Mouse (Mus musculus) G1E-ER4 (cell line): ENCODE data around the gene Gm20388. TPM values are rescaled to one million over a fixed set of nuclear protein-coding genes. Genes with fewer than 3 reads are reported as not detected.

ENCODE experiments used
- GATA1 ChIP-seq: IDR thresholded peaks from one replicate; pipeline ENCODE4 v1.8.0; 2012; ENCODE audit warnings: low read length, inconsistent platforms
- polyA plus RNA-seq: library from polyadenylated mRNA; stranded (reverse); fragments of >175 nt; gene quantifications from 2 replicates; pipeline ENCODE4 v1.2.3, GENCODE M21; 2012

The Gm20388 gene
- polyA plus RNA-seq, 1 experiment, result not detected

GRCm38 (mm10) chr8:122814608-122815007 lies 2904.0 kb downstream of the Gm20388 start:
- TF ChIP-seq GATA1, result no peak

GRCm38 (mm10) chr8:122816965-122817364 lies 2906.3 kb downstream of the Gm20388 start:
- TF ChIP-seq GATA1, result no peak

DNA sequence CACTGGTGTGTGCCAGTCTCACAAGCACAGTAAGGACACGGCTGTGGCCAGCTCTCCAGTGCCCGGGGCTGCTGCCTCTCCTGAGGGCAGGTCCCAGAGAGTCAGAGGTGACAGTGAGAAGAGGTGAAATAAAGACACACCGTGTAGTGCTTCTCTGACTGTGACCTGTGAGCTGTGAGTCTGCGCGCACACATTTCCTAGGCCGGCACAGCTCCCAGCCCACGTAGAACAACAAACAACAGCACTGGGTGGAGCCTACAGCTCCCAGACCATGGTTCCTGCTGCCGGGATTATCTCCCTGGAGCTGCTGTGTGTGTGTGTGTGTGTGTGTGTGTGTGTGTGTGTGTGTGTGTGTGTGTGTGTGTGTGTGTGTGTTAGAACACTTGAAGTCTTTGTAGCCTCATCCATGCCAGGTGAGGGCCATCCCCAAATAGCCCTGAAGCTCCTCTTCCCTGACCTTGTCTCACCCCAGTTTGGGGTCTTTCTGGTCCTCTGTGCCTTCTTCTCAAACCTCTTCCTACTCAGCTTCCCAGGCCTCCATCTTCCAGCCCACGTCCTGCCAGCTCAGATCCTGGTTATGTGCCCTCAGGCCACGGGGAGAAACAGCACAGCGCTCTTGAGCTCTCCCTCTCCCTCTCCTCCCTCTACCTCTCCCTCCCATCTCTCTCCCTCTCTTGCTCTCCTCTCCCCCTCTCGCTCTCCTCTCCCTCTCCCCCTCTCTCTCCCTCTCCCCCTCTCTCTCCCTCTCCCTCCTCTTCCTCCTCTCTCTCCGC lies 2907.3 kb downstream of the Gm20388 start:
- no peak for TF ChIP-seq GATA1

DNA sequence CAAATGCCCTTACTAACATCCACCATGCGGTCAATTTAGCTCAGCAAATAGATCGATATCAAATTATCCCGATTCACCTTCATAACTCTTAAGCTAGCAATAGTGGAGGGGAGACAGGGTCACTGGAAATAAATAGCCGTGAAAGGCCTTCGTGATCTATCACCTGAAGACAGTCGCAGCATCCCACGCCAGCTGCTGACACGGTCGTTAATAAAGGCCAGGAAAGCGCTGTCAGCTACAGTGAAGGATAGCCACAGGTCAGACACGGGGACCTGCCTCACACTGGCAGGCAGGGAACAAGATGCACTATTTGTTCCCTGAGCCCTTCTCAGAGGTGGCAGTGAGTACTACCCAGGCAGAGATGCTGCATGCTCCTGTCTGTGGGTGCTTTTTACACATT lies 2909.1 kb downstream of the Gm20388 start:
- no peak for TF ChIP-seq GATA1

DNA sequence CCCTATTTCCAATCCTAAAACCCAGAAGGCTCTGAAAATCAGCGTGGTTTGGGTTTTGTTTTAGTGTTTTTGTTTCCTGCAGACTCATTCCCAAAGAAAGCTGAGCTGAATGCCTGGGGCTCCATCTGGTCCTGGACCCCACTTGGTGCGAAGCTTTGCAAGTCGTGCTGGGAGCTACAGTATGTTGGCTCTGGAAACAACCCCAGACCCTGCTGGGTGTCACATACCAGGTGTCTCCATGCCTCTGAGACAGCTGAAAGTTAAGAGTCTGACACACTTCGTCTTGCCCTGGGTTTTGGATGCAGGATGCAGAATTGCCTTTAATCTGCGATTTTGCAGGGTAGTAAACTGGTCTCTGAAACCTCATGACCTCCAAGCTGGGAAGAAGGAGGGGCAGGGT lies 2913.9 kb downstream of the Gm20388 start:
- TF ChIP-seq GATA1, result no peak

GRCm38 (mm10) chr8:122824986-122825385 lies 2914.3 kb downstream of the Gm20388 start:
- TF ChIP-seq GATA1, result no peak

DNA sequence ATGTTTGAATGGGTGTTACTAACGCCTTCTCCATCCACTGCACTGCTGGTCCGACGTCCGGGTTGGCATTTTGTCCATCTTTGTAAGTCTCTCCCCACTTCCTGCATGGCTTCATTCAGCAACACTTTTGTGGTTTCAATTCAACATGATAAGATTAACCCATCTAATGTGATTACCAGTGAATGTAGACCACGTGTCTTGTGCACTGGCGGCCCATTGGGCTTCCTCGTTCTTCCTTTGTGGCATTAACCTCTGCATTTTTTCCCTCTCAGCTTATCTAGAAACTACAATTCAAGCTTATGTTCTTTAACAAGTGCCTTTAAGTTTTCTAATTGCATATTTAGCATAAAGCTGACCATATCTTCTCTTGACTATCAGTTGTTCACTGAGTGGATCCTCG lies 2914.8 kb downstream of the Gm20388 start:
- no peak for TF ChIP-seq GATA1

GRCm38 (mm10) chr8:122829396-122829795 lies 2918.8 kb downstream of the Gm20388 start:
- TF ChIP-seq GATA1, result no peak

DNA sequence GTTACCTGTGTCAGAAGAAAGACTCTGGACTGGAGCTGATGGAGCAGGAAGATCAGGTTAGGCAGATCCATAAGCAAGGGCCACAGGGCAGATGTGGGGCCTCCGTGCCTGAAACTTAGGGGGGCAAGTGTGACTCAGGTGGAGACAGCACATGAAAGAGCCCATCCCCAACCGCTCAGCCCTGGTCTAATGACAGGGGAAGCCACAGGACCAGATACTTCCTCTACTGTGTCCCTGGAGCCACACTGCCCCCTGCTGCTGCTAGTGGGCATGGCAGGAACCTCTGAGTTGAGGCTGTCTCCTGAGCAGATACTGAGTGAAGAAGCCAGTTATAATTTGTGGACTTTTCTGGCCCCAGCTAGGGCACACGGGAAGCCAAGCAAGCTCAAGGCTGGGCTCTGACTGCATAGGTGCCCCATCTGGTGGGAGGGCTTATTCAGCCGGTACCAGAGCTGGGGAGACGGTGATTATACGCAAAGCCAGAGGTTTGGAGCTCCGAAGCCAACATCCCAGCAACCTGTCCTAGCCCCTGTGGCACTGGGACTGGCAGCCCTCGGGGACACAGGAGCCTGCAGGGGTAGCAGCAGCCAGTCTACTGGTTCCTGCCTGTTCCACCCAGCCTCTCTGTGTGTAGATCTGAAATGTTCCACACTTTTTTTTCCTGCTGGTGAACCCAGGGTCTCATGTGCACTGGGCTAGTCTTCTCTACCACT lies 2919.9 kb downstream of the Gm20388 start:
- TF ChIP-seq GATA1, result no peak

DNA sequence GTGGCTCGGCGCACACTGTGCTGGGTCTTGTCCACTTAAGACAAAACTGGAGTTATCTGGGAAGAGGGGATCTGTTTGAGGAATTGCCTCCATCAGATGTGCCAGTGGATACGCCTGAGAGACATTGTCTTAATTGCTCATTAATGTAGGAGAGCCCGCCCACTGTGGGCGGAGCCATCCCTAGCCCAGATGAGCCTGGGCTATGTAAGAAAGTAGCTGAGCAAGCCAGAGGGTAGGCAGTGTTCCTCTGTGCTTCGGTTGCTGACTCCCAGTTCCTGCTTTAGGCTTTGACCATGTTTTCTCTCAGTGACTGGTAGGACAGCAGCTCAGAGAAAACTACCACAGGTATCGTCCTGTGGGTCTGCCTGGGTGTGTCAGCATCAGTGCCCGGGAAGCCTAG lies 2923.8 kb downstream of the Gm20388 start:
- no peak for TF ChIP-seq GATA1

- TF ChIP-seq GATA1, result no peak
These were observed 2924.3 kb downstream of the Gm20388 start for GRCm38 (mm10) chr8:122834971-122835370.

DNA sequence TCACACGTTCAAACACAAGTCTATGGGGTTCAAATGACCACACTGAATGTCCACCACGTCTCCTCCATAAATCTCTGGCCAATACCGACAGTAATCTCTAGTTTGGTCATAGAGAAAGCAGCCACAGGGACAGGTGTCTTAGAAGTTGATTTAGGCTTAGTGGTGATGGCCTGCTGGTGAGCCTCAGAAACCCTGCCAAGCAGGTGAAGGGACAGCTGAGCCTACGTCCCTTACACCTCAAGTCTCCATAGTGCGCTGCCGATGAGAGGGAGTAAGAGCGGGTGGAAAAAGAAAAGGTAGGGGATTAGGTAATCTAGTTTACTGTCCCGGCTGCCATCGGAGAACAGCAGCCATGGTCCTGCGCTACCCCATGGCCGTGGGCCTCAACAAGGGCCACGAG lies 2925.6 kb downstream of the Gm20388 start:
- TF ChIP-seq GATA1, result no peak

DNA sequence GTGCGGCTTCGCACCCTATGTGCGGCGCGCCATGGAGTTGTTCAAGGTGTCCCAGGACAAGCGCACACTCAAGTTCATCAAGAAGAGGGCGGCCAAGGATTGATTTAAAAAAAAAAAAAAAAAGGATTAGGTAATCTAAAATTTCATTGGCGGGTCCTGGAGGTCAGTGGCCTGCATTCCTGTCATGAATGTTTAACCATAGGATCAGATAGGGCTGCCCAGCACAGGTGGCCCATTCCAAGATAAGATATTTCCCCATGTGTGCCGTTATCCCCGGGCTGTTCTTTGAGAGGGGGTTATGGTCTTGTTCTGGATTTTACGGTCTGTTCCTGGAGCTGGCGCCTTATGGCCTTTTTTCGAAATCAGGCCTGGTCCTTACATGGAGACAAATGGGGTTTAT lies 2926.1 kb downstream of the Gm20388 start:
- TF ChIP-seq GATA1, result no peak

DNA sequence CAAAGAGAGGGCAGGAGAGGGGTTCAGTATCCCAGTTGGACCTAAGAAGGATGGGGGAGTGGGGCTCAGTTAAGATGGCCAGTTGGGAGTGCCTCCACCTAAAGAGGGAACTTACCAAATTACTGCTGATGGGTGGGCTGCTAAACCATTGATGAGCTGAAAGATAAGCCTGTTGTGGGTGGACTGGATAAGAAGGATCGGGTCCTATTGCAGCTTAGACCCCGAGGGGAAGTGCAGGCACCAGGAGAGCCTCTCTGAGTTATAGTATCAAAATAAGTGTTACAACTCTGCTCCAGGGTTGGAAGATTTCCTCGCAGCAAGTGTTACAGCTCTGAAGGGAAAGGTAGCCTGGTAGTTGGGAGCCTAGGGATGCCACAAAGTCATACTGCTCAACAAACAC lies 2933.5 kb downstream of the Gm20388 start:
- no peak for TF ChIP-seq GATA1

- TF ChIP-seq GATA1, result no peak
These were observed 2935.0 kb downstream of the Gm20388 start for GRCm38 (mm10) chr8:122845662-122846061.

- TF ChIP-seq GATA1, result no peak
These were observed 2937.4 kb downstream of the Gm20388 start, which contains the start of gene Cdh15 for GRCm38 (mm10) chr8:122847829-122848561. TSS of gene Cdh15 (plus strand) at chr8:122847966.
